Mouse (Mus musculus): ENCODE data around the gene Pvalb.

DNA sequence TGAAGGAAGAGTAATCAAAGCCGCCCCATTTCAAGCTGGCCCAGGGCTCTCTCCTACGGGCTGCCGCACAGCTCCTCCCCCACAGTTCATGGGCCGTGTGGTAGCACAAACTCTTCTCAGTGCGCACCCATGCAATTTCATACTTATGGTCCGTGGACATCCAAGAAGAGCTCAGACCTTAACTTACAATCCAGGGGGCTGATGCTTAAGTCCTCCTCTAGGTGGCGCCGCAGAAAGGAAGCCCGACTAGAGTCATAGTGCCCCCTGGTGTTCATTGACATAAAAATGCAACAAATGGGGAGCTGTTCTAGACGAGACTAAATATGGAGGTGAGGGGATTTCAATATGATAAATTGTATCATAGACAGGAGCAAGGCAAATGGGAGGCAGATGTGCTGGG is 33.3 kb upstream of the Pvalb start:
- TF ChIP-seq CTCF (IDR thresholded peaks at IDR 0.05; ENCODE audit: low read depth, low read length), result peak; percentile 99
- TF ChIP-seq EP300 (IDR thresholded peaks at IDR 0.05; ENCODE audit: insufficient read depth, low read depth, low read length), result no peak
